Mouse (Mus musculus): ENCODE measurements at regions not wholly inside any gene's neighbourhood (a gene's known extent, or its start where the extent isn't known, plus 50 kb on each side); places are given as distances from the start of the nearest gene placed in this dataset.

DNA sequence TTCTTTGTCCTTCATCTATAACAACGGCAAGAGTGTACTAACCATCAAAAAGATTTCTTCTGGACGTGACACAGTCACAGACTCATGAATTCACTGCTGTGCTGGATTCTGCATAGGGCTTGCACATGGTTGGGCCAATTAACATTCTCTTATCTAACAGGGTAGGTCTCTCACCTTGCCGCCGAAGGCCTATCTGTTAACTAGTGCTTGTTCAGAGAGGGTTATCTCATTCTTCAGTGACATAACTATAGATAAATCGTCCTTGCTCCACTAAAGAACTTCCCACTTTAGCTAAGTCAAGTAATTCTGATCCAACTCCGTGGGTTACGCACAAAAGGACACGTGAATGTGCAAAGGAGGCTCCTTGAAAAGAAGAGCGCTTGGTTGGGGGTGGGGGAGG, 899.6 kb downstream of the Basp1 start:
- no peak for TF ChIP-seq CTCF (IDR thresholded peaks at IDR 0.05; ENCODE audit: low read depth, low read length)
- no peak for TF ChIP-seq POLR2A (IDR thresholded peaks at IDR 0.05; ENCODE audit: borderline replicate concordance, low read depth, low read length)

All from bone marrow macrophage, adult 2 months (primary cell).